Mouse (Mus musculus) ES-CJ7 (cell line): Measurements from ENCODE around the gene Tpx2.

Experiments used
- DNase-seq: peaks from one replicate; pipeline ENCODE4 v3.0.0; 2011; ENCODE audit warnings: low read depth, low spot score

Gene Tpx2

GRCm38 (mm10) chr2:152819926-152820325 lies 27.8 kb upstream of the Tpx2 start:
- no peak for DNase-seq

DNA sequence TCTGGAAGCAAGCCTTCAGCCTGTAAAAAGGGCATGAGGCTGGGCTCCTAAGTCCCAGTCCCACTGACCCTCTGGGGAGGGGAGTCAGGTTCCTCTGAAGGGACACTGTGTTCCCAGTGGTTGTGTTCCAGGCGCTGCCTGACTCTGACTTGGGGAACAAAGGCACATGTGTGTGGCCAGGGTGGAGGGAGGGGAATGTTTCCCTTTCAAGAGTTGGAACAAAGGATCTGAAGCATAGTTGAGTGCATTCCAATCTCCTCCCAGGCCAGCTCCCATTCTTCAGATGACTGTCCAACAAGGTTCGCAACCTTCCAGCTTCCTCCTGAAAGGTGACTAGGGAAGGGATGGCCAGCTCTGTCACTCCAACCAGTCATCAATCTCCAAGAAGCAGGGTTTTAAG lies 27.4 kb upstream of the Tpx2 start:
- DNase-seq = peak; percentile 91

GRCm38 (mm10) chr2:152821023-152821422 lies 26.7 kb upstream of the Tpx2 start:
- DNase-seq = peak; percentile 25

DNA sequence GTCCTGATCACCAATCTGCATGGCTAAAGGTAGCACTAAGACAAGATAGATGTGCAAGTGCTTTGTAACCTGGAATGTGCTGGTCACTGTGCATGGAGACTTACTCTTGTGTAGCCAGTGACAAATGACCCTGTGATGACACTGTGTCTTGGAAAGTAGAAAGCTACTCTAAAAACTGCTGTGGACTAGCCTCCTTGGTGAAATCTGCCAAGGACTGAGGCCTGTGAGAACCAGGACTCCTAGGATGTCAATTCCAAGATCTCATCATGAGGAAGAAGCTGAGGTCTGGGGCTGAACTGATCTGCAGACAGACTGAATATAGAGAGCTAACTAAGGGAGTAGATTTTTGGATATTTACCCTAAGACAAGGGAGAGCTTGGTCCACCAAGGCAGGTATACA lies 26.2 kb upstream of the Tpx2 start:
- DNase-seq = no peak

- DNase-seq = no peak
Observed at GRCm38 (mm10) chr2:152823770-152824169, 24.0 kb upstream of the Tpx2 start.

- DNase-seq = no peak
Observed at GRCm38 (mm10) chr2:152824438-152825167, 23.2 kb upstream of the Tpx2 start.

DNA sequence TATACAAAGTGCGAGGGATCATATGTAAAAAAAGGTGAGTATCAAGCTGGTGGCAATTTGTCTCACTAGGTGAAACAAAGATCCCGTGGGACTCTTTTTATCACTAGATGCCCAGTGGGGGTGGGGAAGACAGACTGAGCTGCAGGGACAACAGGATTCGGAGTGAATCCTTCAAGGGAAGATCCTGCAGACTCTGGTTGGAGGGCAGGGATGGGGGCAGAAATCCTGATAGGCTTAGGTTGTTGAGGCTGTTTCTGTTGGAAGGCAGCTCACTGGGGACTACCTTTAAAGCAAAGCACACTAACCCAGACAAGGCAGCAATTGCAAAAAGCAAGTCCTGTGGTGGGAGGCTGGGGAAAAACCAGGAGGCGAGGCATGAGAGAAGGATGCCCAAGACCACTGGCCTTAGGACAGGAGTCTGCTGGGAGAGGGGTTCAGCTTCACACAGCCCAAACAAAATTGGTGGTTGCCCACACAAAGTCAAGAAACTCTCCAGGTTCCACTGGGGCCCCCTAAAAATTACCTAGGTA lies 22.5 kb upstream of the Tpx2 start:
- DNase-seq = no peak

DNA sequence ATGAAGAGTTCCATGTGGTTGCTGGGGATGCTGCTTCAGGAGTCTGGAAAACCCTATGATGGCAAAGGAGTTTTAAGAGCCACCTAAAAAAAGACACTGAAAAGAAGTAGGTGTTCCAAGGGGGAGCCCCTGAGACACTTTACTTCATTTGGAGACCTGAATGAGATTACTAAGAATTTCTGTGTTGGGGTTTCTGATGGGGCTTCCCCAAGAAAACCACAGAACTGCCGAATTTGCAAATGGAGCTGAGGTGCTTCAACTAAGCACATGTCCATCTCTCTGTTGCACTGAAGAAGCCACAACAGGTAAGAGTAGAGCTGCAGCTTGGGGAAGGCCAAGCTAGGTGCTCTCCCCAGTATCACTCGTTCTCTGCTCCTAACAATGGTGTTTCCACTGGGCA lies 22.1 kb upstream of the Tpx2 start:
- DNase-seq = no peak

- no peak for DNase-seq
Observed at GRCm38 (mm10) chr2:152826481-152826880, 21.3 kb upstream of the Tpx2 start.

DNA sequence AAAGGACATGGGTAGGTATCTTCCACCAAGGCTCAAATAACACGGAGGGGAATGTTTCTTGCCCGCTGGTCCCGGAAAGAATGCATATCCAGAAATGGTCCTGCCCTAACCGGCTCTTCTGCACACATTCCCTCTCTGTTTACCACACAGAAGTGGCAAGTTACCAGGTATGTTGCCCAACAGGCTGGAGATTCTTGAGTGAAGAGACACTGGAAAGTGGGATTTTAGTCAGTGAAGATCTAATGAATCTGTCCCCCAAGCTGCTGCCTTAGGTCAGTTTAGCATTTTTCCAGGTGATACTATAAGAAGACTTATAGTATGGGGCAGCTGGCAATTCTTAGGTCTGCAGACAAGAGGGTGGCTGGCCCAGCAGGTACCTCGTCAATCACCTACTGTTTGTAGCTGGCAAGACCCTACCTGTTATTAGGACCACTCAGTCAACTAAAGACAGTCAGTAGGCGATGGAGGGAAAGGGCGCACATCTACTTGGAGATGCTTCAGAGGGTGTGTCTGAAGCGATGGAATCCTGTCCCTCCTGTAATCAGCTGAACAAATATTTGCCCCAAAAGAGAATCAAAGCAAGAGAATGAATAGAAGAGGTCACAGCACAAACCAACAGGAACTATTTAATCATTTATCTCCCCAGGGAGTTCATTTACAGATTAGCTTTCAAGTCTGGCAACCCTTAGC lies 20.3 kb upstream of the Tpx2 start:
- peak; percentile 27 for DNase-seq

- DNase-seq = peak; percentile 52
Observed at GRCm38 (mm10) chr2:152828011-152828370, 19.8 kb upstream of the Tpx2 start.

DNA sequence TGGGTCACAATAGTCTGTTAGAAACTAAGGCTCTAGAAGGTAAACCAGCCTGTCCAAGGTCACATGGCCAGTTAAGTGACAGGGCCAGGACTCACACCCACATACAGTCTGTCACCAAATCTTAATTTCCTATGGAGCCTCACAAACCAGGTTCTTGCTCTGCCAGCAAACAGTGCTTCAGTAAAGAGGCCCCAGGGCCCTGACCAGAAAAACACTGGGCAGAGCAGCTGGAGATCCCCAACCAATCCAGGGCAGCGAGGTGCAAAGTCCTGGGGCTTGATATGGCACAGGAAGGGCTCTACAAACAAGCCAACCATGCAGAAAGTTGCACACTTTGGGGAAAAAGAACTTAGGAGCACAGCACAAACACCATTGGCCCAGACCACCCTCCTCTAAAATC lies 19.2 kb upstream of the Tpx2 start:
- no peak for DNase-seq

- no peak for DNase-seq
Observed at GRCm38 (mm10) chr2:152829367-152829881, 18.3 kb upstream of the Tpx2 start.

GRCm38 (mm10) chr2:152830021-152830921 lies 17.5 kb upstream of the Tpx2 start:
- peak; percentile 94 for DNase-seq

- DNase-seq = peak; percentile 97
Observed at GRCm38 (mm10) chr2:152831019-152831878, 16.5 kb upstream of the Tpx2 start, which contains the start of gene Bcl2l1. Bcl2l1 (minus strand) TSS chr2:152831728.

DNA sequence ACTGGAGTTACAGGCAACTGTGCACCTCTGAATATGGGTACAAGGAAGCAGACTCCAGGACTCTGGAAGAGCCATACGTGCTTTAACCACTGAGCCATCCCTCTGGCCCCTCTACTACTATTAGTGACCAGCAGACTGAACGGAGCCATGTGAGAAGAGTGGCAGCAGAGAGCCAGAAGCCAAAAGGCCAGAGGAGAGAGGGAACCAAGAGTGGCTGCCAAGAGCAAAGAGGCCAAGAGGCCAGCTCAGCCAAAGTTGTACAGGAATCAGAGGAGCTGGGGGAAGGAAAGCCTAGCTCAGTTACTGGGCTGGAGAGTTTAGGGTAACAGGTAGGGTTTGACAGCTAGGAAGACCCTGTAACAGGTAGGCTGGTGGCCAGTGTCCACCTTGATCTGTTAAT lies 8.5 kb upstream of the Tpx2 start:
- DNase-seq = no peak

- DNase-seq = peak; percentile 68
Observed at GRCm38 (mm10) chr2:152842741-152843140, 5.0 kb upstream of the Tpx2 start.

GRCm38 (mm10) chr2:152847057-152847814 lies 528 bp upstream of the Tpx2 start:
- no peak for DNase-seq

DNA sequence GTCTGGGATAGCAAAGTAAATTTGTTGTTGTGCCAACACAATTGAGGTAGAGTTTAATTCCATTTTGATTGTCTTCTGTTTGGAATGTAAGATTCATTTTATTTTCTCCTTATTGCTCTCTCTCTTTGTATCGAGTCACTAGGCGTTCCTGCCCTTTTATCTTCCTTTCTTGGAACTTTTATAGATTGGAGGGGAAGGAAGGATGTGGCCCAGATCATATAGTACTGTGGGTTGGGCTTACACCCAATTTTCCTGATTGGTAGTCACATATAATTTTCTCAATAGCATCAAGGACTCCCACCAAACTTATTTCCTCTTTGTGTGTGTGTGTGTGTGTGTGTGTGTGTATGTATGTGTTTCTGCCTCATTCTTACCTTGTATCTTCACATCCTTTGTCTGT lies 702 bp downstream of the Tpx2 start:
- DNase-seq = no peak

DNA sequence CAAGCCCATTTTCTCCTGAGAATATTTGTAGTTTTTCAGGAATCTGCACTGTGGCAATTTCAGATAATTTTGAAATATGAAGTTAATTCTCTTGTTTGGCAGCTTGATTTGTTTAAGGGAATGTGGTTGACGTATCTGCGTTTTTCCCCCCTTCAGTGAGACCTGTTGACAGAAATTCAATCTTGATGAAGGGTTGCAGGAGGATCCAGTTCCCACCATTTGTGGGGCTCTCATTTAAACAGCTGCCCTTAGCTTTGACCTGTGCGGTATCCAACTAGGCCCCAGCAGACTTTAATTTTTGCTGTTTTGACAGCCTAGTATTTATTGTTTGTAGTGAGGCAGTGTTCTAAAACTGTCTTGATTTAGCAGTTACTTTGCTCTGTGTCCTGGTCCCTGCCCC lies 11.7 kb downstream of the Tpx2 start:
- DNase-seq = no peak
